Mouse (Mus musculus) MEL (cell line): Measurements from ENCODE around the gene Dph1.

Source experiments
- EP300 ChIP-seq, 2 experiments: IDR thresholded peaks; 2 replicates each; pipeline ENCODE4 v1.6.1; 2011; ENCODE audit warnings: improper control_type of control experiment in 2 of 2, low read length in 2 of 2, low read depth in 1 of 2, mild to moderate bottlenecking in 1 of 2
- KAT2A ChIP-seq: conservative IDR thresholded peaks from 2 replicates; pipeline ENCODE4 v1.6.1; 2012; ENCODE audit warnings: low read depth, low read length, improper control_type of control experiment, inconsistent platforms
- POLR2A ChIP-seq, 2 experiments: IDR thresholded peaks; 2 replicates each; pipeline ENCODE4 v1.6.1; 2011 to 2012; ENCODE audit warnings: low read length in 2 of 2, mild to moderate bottlenecking in 2 of 2, control low read depth in 1 of 2, improper control_type of control experiment in 1 of 2, low read depth in 1 of 2, moderate library complexity in 1 of 2; ENCODE audit not compliant: control insufficient read depth in 1 of 2, insufficient read depth in 1 of 2, poor library complexity in 1 of 2
- TAL1 ChIP-seq: IDR thresholded peaks from 2 replicates; pipeline ENCODE4 v1.6.1; 2012; ENCODE audit warnings: mild to moderate bottlenecking, inconsistent platforms, low read length, moderate library complexity, mixed read lengths

DNA sequence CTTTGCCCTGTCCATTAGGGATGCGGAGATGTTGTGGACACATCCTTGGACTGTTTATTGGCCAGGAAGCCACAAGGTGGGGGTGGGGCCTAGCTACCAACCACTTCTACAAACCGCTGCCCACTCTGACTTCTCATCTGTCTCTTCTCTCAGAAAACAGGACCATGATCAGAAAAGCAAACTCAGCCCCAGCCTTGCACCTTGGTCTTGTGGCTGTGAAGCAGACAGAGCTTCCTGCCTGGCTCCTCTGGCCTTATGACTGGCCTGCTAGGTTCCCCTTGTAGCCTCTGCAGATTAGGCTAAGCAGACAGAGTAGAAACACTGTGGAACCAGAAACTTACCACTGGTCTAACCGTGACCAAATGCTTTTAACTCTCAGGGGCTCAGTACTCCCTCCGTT, 18.3 kb upstream of the Dph1 start:
- TF ChIP-seq EP300 (IDR thresholded peaks at IDR 0.05; ENCODE audit: low read depth in 1 of 2, low read length in 2 of 2): no peak
- TF ChIP-seq TAL1: no peak
- no peak for TF ChIP-seq POLR2A (IDR thresholded peaks at IDR 0.05; ENCODE audit: control insufficient read depth in 1 of 2, insufficient read depth in 1 of 2, low read depth in 1 of 2, low read length in 2 of 2, poor library complexity in 1 of 2)
- no peak for TF ChIP-seq KAT2A
